ENCODE assay signal across 8 mouse cellular contexts in the genomic region with DNA sequence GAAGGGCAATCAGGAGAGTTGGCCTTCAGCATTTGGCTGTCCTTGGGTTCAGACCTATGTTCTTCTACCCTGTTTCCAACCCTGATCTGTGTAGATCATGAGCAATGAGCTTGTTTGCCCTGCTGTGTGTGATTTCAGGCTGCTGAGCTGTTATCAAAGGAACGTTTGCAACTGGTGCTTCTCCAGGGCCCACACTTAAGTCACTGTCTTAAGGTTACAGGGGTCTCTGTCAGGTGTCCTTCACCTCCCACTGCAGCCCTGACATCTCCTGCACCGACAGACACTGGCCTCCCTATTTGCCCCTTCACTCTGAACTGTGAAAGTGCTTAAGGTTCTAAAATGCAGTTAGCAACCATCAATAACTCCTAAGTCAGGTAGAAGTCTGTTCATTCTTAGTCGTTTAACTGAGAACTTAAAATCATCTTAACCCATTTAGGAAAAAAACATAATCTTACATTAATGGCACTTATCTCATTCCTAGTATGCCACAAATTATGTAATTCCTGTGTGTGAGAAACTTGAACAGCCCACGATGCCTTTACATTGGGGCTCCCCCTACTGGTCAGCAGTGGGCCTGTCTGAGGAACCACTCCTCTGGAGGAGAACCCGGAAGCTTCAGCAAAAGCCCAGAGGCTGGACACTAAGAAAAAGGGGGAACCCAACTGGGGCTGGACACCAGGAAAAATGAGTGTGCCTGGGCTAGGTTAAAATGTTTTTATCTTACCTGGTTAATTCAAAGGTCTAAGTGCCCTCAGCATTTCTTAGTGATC.
DNase-seq lines count a peak whose midpoint lies in the region; ATAC-seq and TF ChIP-seq lines count a peak whose summit lies in the region.

No protein-coding gene starts in this region.

- H3K79me3 ChIP-seq in C2C12 (ENCODE audit: low read depth): no peaks in the 10 kb centered on the region

- no peak overlapping the region for H3K27ac ChIP-seq in kidney, postnatal 0 days
- H3K27ac ChIP-seq in liver, embryonic 13.5 days: no peak overlapping the region; the same call in 1 of the 2 replicates

- H3K36me3 ChIP-seq in C2C12 (ENCODE audit: control insufficient read depth, insufficient read depth): no peaks in the 10 kb centered on the region
- H3K36me3 ChIP-seq in kidney, postnatal 0 days (ENCODE audit: insufficient read depth, low read length): no peaks in the 10 kb centered on the region
- H3K36me3 ChIP-seq in liver, embryonic 13.5 days: no peaks in the 10 kb centered on the region

- DNase-seq in ZHBTc4 (ENCODE audit: low read depth, low spot score): peak; percentile 61
- peak; percentile 65 to 67 for DNase-seq in cerebellum, postnatal 36 days
- peak; percentile 84 for DNase-seq in gastrocnemius, postnatal 10 days
- DNase-seq in kidney, postnatal 0 days (ENCODE audit: low spot score): peak; percentile 85
- peak; percentile 28 for DNase-seq in liver, embryonic 13.5 days
- peak; percentile 64 for DNase-seq in ovary, postnatal 10 days (ENCODE audit: low spot score)
- peak; percentile 48 to 80 for DNase-seq in thymus, postnatal 10 days (ENCODE audit: low spot score in 2 of 2)

- H3K79me2 ChIP-seq in C2C12 (ENCODE audit: control insufficient read depth, insufficient read depth): no peaks in the 10 kb centered on the region

- no peak overlapping the region for H3ac ChIP-seq in C2C12 (ENCODE audit: control insufficient read depth, insufficient read length, low read depth)

- H3K4me1 ChIP-seq in kidney, postnatal 0 days (replicated peaks; ENCODE audit: insufficient read depth, low read length): no peaks in the 10 kb centered on the region
- no peaks in the 10 kb centered on the region for H3K4me1 ChIP-seq in liver, embryonic 13.5 days (replicated peaks)

- no peak for ATAC-seq in kidney, postnatal 0 days (replicated peaks; ENCODE audit: low FRiP score, low read depth)
- ATAC-seq in liver, embryonic 13.5 days (ENCODE audit: low read depth): no peak

- 18% methylated on average over 5 of the region's 5 CpGs for WGBS in kidney, postnatal 0 days
- 13% methylated on average over 5 of the region's 5 CpGs for WGBS in liver, embryonic 13.5 days (ENCODE audit: insufficient replicate concordance)

- peak; percentile 59 for TF ChIP-seq CTCF in C2C12 (IDR thresholded peaks at IDR 0.05; ENCODE audit: control insufficient read depth, insufficient read depth, insufficient read length)
- TF ChIP-seq CTCF in kidney, postnatal 0 days (IDR thresholded peaks at IDR 0.05; ENCODE audit: low read depth): peak; percentile 98

- H3K4me3 ChIP-seq in C2C12 (ENCODE audit: insufficient read depth, poor library complexity, severe bottlenecking): no peak overlapping the region
- no peak overlapping the region for H3K4me3 ChIP-seq in kidney, postnatal 0 days (replicated peaks; ENCODE audit: low read depth, low read length)
- no peak overlapping the region for H3K4me3 ChIP-seq in liver, embryonic 13.5 days (replicated peaks)

- H3K9ac ChIP-seq in kidney, postnatal 0 days (ENCODE audit: low read depth, low read length): no peak overlapping the region
- no peak overlapping the region for H3K9ac ChIP-seq in liver, embryonic 13.5 days

- no peaks in the 10 kb centered on the region for H3K9me3 ChIP-seq in kidney, postnatal 0 days (replicated peaks; ENCODE audit: low read length)
- H3K9me3 ChIP-seq in liver, embryonic 13.5 days (replicated peaks): no peaks in the 10 kb centered on the region

- no peak overlapping the region for H3K4me2 ChIP-seq in kidney, postnatal 0 days (ENCODE audit: low read length)
- H3K4me2 ChIP-seq in liver, embryonic 13.5 days: no peak overlapping the region

- H3K27me3 ChIP-seq in C2C12 (ENCODE audit: control insufficient read depth, insufficient read depth, insufficient read length): peaks cover 4% of the 10 kb centered on the region
- no peaks in the 10 kb centered on the region for H3K27me3 ChIP-seq in kidney, postnatal 0 days (ENCODE audit: insufficient read depth, low read length)
- no peaks in the 10 kb centered on the region for H3K27me3 ChIP-seq in liver, embryonic 13.5 days

TF ChIP-seq in C2C12, 6 proteins besides CTCF, POLR2A, EP300 and RAD21:
- TF ChIP-seq USF1 (IDR thresholded peaks at IDR 0.05; ENCODE audit: low read depth) (no peak), FOSL1 (IDR thresholded peaks at IDR 0.05; ENCODE audit: insufficient read depth, low read length, poor library complexity, severe bottlenecking) (no peak), MYOG (IDR thresholded peaks at IDR 0.05; ENCODE audit: control insufficient read depth, extremely low read depth, insufficient read length) (no peak)

Comparison
In these comparisons a context has a peak if more than half of its experiments do, and no peak if none do; other contexts are left out.
1. DNase-seq: peak in every context shown above with its lines; median percentile 85 in kidney, postnatal 0 days; 84 in gastrocnemius, postnatal 10 days; 66 in cerebellum, postnatal 36 days; 64 in ovary, postnatal 10 days; 64 in thymus, postnatal 10 days; 61 in ZHBTc4; 28 in liver, embryonic 13.5 days.